Comparison of ENCODE assay signal across 8 mouse cellular contexts in genomic region chr2:92987901-92988631, GRCm38 (mm10). TPM values are rescaled to one million over a fixed set of nuclear protein-coding genes. Genes with fewer than 3 reads are reported as not detected.
A peak's percentile ranks its signal among the peaks of the same experiment; 100 is the strongest.
DNase-seq lines count a peak whose midpoint lies in the region; ATAC-seq lines count a peak whose summit lies in the region.

No protein-coding gene starts in this region.

- H3K27me3 ChIP-seq in hindbrain, embryonic 13.5 days, result no peaks in the 10 kb centered on the region

- DNase-seq in adrenal gland, adult 18-20 months (ENCODE audit: low spot score in 2 of 2), result peak; percentile 44 to 58
- peak; percentile 83 to 90 for DNase-seq in cerebellum, postnatal 10 days
- DNase-seq in gastrocnemius, adult 18-20 months (ENCODE audit: low spot score), result peak; percentile 70
- peak; percentile 47 to 56 for DNase-seq in layer of hippocampus, postnatal 36 days
- DNase-seq in lung, postnatal 4 days, result peak; percentile 83 to 92
- peak; percentile 44 to 63 for DNase-seq in right cerebral cortex, postnatal 36 days (ENCODE audit: low spot score in 2 of 2)

- H3K9ac ChIP-seq in hindbrain, embryonic 13.5 days, result peak overlapping the region; percentile 60

- H3K9me3 ChIP-seq in hindbrain, embryonic 13.5 days, result no peaks in the 10 kb centered on the region

- H3K27ac ChIP-seq in hindbrain, embryonic 13.5 days, result peak overlapping the region; percentile 69

- H3K36me3 ChIP-seq in hindbrain, embryonic 13.5 days, result peaks cover 33% of the 10 kb centered on the region

- WGBS in hindbrain, embryonic 13.5 days, result 22% methylated on average over 19 of the region's 19 CpGs

- ATAC-seq in hindbrain, embryonic 13.5 days (ENCODE audit: low FRiP score), result peak; percentile 86
- no peak for ATAC-seq in erythroid progenitor cell, adult 5-6 weeks (replicated peaks; ENCODE audit: low FRiP score, poor library complexity, severe bottlenecking)

- peaks cover 26% of the 10 kb centered on the region for H3K4me1 ChIP-seq in hindbrain, embryonic 13.5 days (replicated peaks)

- H3K4me3 ChIP-seq in hindbrain, embryonic 13.5 days, result no peak overlapping the region

- H3K4me2 ChIP-seq in hindbrain, embryonic 13.5 days, result peak overlapping the region; percentile 32

RNA-seq across cellular contexts. Expression of gene Prdm11, which starts 57.9 kb away (rescaled TPM):
- 10 to 100 TPM; 40.9 to 46.5 TPM for total RNA-seq in adrenal gland, adult 18-20 months (2021)
- under 1 TPM; 0.39 to 0.90 TPM for total RNA-seq in gastrocnemius, adult 18-20 months (2021)
- 1.8 and 1.9 TPM in 2 replicates for polyA plus RNA-seq in hindbrain, embryonic 13.5 days (2015; fragmentation: Nextera tagmentation; extraction: Ambion mirVana)
- total RNA-seq in layer of hippocampus, postnatal 36 days (2021), result 10 to 100 TPM; 25.7 to 30.1 TPM
- 0.84 and 2.2 TPM in 2 replicates for total RNA-seq in erythroid progenitor cell, adult 5-6 weeks (2015; ENCODE audit: low replicate concordance)
- total RNA-seq in erythroid progenitor cell, adult 5-6 weeks (2017; ENCODE audit: low replicate concordance), result 0.26 and 7.7 TPM in 2 replicates
